Mouse (Mus musculus) bone marrow, adult 2 months (tissue): ENCODE data around the gene Reep6.

Experiments used
- CTCF ChIP-seq: fragments of 200-500 bp; IDR thresholded peaks from 2 replicates; pipeline ENCODE4 v1.5.1; 2011; ENCODE audit warnings: low read length, control low read depth; ENCODE audit not compliant: control insufficient read depth, insufficient read depth
- POLR2A ChIP-seq: fragments of 200-500 bp; IDR thresholded peaks from 2 replicates; pipeline ENCODE4 v1.6.1; 2011; ENCODE audit warnings: low read depth, mild to moderate bottlenecking, control low read depth, low read length, borderline replicate concordance; ENCODE audit not compliant: control insufficient read depth

- TF ChIP-seq POLR2A, result no peak
- TF ChIP-seq CTCF, result no peak
Measured at GRCm38 (mm10) chr10:80302471-80302881, 27.3 kb upstream of the Reep6 start.
